Mouse (Mus musculus) embryonic fibroblast, embryonic 13.5 days (primary cell): ENCODE measurements around the gene Crispld2.

Experiments
- CTCF ChIP-seq: IDR thresholded peaks from 2 replicates; pipeline ENCODE4 v1.5.1; 2011; ENCODE audit warnings: mild to moderate bottlenecking, control low read depth, low read length, moderate library complexity, borderline replicate concordance; ENCODE audit not compliant: insufficient read depth
- POLR2A ChIP-seq: IDR thresholded peaks from 2 replicates; pipeline ENCODE4 v1.6.1; 2011; ENCODE audit warnings: low read depth, mild to moderate bottlenecking, control low read depth, low read length, moderate library complexity

GRCm38 (mm10) chr8:119981253-119981652 lies 11.0 kb upstream of the Crispld2 start:
- TF ChIP-seq CTCF: no peak
- no peak for TF ChIP-seq POLR2A
